Mouse (Mus musculus) midbrain, embryonic 12.5 days (tissue): ENCODE results near the gene Sec63. TPM values are rescaled to one million over a fixed set of nuclear protein-coding genes. Genes with fewer than 3 reads are reported as not detected.

Source experiments
- ATAC-seq: fragments of 200-750 bp; cut with Nextera tagmentation; 2 replicates; pipeline ENCODE4 v1.8.0; 2017; ENCODE audit warnings: low read depth, moderate TSS enrichment, moderate library complexity; ENCODE audit not compliant: low FRiP score
- H3K27ac ChIP-seq: fragments of 300-500 bp; sonication (generic); replicated peaks from 2 replicates; pipeline ENCODE4 v1.5.1; 2016; ENCODE audit warnings: mild to moderate bottlenecking
- H3K27me3 ChIP-seq: fragments of 300-500 bp; sonication (generic); 2 replicates; pipeline ENCODE4 v1.6.1; 2016; ENCODE audit warnings: mild to moderate bottlenecking
- H3K36me3 ChIP-seq: fragments of 300-500 bp; sonication (generic); 2 replicates; pipeline ENCODE4 v1.6.1; 2016
- H3K4me1 ChIP-seq: fragments of 300-500 bp; sonication (generic); 2 replicates; pipeline ENCODE4 v1.6.1; 2016
- H3K4me2 ChIP-seq: fragments of 300-500 bp; sonication (generic); replicated peaks from 2 replicates; pipeline ENCODE4 v1.6.1; 2016; ENCODE audit warnings: mild to moderate bottlenecking, moderate library complexity
- H3K4me3 ChIP-seq: fragments of 300-500 bp; sonication (generic); 2 replicates; pipeline ENCODE4 v1.5.1; 2016; ENCODE audit warnings: mild to moderate bottlenecking
- H3K9ac ChIP-seq: fragments of 300-500 bp; sonication (generic); replicated peaks from 2 replicates; pipeline ENCODE4 v1.6.1; 2016; ENCODE audit warnings: mild to moderate bottlenecking, moderate library complexity
- H3K9me3 ChIP-seq: fragments of 300-500 bp; sonication (generic); 2 replicates; pipeline ENCODE4 v1.6.1; 2016; ENCODE audit warnings: mild to moderate bottlenecking
- WGBS: fragments of 180-500 bp; shearing (Covaris S2); methylation state at CpG from one replicate; pipeline ENCODE4 v1.1.7; 2016; 5-methylcytosine and 5-hydroxymethylcytosine counted together
- polyA plus RNA-seq: library from polyadenylated mRNA; unstranded; fragments of >200 nt; fragmentation: Nextera tagmentation; extraction: Ambion mirVana; gene quantifications from 2 replicates; pipeline ENCODE4 v1.2.1, GENCODE M21; 2016

The Sec63 gene
- polyA plus RNA-seq, 1 experiment from 2014 or later = 33.2 TPM

DNA sequence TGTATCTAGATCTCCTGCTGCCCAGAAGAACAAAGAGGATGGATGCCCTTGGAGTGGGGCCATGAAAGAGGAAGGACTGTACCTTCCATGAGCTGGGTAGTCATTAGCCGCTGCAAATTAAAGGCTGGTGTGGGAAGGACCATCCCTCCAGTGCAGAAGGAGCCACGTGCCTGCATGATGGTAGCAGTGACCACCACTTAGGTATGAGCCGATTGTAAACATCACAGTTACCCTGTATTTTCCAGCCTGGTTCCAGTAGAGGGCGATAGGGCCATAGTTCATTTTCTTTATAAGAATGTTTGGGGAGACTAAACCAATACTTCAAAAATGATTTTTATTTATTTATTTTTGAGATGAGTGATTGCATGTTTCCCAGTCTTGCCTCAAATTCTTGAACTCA, 71.4 kb downstream of the Sec63 start:
- no peak overlapping the region for H3K4me2 ChIP-seq
- H3K27me3 ChIP-seq = peaks cover 3% of the 10 kb centered on the region; the same call in 1 of the 2 replicates
- H3K4me3 ChIP-seq = no peak overlapping the region
- H3K9me3 ChIP-seq = no peaks in the 10 kb centered on the region
- 48% methylated on average over 4 of the region's 4 CpGs for WGBS
- ATAC-seq = no peak
- peaks cover 47% of the 10 kb centered on the region for H3K4me1 ChIP-seq
- H3K9ac ChIP-seq = no peak overlapping the region
- peak overlapping the region; percentile 39; the same call in 1 of the 2 replicates for H3K27ac ChIP-seq
- peaks cover 46% of the 10 kb centered on the region for H3K36me3 ChIP-seq

DNA sequence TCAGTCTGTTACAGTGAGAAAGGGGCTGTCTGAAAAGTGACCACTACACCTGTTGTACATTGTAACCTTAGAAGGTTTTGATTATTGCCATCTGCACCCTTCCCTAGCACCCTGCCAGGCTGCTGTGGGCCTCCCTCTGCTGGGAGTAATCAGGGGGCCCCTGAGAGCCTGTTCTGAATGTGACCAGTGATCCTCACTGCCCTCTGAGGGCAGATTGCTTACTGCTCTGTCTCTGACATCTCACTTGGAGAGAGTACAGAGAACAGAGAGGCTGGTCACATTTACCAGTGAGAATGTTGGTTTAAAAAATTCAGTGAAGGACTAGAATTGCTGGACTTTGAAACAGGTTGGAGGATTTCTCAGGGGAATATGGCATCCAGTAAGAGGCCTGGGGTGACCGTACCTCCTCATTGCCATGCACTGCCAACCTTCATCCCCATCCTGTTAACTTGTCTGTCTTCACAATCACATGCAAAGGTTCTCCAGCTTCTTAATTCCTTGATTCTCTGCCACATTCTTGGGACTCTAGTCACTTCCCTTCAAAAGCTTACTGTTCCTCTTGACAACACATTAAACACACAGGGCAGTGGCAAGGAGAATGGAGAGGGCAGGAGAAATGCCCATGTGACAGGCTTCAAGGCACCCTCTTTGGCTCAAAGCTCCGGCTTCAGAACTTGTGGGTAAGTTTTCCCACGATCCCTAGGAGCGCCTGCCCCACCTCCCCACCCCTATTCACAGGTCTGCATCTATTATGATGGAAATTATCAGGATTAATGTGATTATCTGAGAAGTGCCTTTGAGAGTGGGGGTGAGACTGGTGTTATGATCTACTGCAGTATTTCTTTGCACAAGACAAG, 72.8 kb downstream of the Sec63 start:
- H3K4me2 ChIP-seq = peak overlapping the region; percentile 12; the same call in 1 of the 2 replicates
- no peak overlapping the region for H3K4me3 ChIP-seq
- no peaks in the 10 kb centered on the region for H3K27me3 ChIP-seq
- H3K4me1 ChIP-seq = peaks cover 47% of the 10 kb centered on the region
- 0 out of 2 replicates have a peak, but pooled peaks cover 4% of the 10 kb centered on the region for H3K9me3 ChIP-seq
- H3K36me3 ChIP-seq = peaks cover 49% of the 10 kb centered on the region
- H3K9ac ChIP-seq = no peak overlapping the region
- WGBS = 20% methylated on average over 4 of the region's 4 CpGs
- ATAC-seq = peak; percentile 90
- H3K27ac ChIP-seq = peak overlapping the region; percentile 69

- Histone ChIP-seq H3K27me3 (no peaks in the 10 kb centered on the region), H3K4me2 (no peak overlapping the region), H3K9me3 (0 out of 2 replicates have a peak, but pooled peaks cover 4% of the 10 kb centered on the region), H3K4me3 (no peak overlapping the region), H3K27ac (no peak overlapping the region), H3K9ac (no peak overlapping the region), H3K4me1 (peaks cover 31% of the 10 kb centered on the region), H3K36me3 (peaks cover 37% of the 10 kb centered on the region)
- 95% methylated on average over 4 of the region's 4 CpGs for WGBS
- ATAC-seq = no peak
Measured at GRCm38 (mm10) chr10:42838106-42838505, 76.8 kb downstream of the Sec63 start.

DNA sequence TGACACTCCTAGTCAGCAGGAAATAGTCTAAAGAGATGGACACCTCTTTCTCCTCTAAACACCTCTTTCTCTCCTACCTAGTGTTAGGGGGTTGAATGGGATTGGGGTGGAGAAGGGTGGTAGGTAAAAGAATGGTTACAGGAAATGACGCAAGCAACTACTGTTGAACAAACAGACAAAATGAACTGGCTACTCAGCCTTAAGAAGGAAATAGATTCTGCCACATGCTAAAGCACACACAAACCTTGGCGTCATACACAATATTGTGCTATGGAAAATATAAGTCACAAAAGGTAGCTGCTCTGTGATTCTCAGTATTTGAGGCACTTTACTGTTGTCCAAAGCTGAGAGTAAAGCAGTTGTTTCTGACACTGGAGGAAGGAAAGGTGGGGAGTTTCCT, 77.4 kb downstream of the Sec63 start:
- Histone ChIP-seq H3K27ac (no peak overlapping the region), H3K36me3 (peaks cover 35% of the 10 kb centered on the region), H3K9me3 (0 out of 2 replicates have a peak, but pooled peaks cover 4% of the 10 kb centered on the region), H3K27me3 (no peaks in the 10 kb centered on the region), H3K9ac (no peak overlapping the region), H3K4me3 (no peak overlapping the region), H3K4me2 (no peak overlapping the region), H3K4me1 (peaks cover 24% of the 10 kb centered on the region)
- ATAC-seq = no peak
- 98% methylated on average over 2 of the region's 2 CpGs for WGBS

DNA sequence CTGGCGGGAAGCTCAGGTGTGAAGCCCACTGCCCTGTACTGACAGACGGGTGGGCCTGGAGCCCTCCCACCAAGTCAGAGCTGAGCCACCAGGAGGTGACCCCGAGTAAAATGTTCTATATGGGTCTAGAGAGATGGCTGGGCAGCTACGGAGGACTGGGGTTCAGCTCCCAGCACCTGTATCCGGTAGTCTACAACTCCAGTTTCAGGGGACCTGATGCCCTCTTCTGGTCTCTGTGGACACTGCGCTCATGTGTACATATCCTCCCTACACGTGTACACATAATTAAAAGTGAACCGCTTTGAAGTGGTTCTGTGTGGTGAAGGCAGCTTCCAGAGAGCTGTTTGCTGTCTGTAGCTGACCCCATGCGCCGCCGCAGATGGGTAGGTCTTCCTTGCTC, 78.7 kb downstream of the Sec63 start:
- no peak overlapping the region for H3K4me2 ChIP-seq
- 0 out of 2 replicates have a peak, but pooled peaks cover 4% of the 10 kb centered on the region for H3K9me3 ChIP-seq
- ATAC-seq = no peak
- no peak overlapping the region for H3K27ac ChIP-seq
- no peak overlapping the region for H3K9ac ChIP-seq
- H3K36me3 ChIP-seq = peaks cover 35% of the 10 kb centered on the region
- 95% methylated on average over 11 of the region's 11 CpGs for WGBS
- H3K4me1 ChIP-seq = peaks cover 11% of the 10 kb centered on the region
- no peak overlapping the region for H3K4me3 ChIP-seq
- H3K27me3 ChIP-seq = no peaks in the 10 kb centered on the region

GRCm38 (mm10) chr10:42841531-42842195, 80.4 kb downstream of the Sec63 start:
- Histone ChIP-seq H3K36me3 (peaks cover 28% of the 10 kb centered on the region), H3K9ac (no peak overlapping the region), H3K27ac (no peak overlapping the region), H3K4me3 (no peak overlapping the region), H3K4me2 (no peak overlapping the region), H3K4me1 (no peaks in the 10 kb centered on the region; the same call in 1 of the 2 replicates), H3K9me3 (0 out of 2 replicates have a peak, but pooled peaks cover 4% of the 10 kb centered on the region), H3K27me3 (no peaks in the 10 kb centered on the region)
- WGBS = 65% methylated on average over 16 of the region's 16 CpGs
- no peak; the same call in 1 of the 2 replicates for ATAC-seq

DNA sequence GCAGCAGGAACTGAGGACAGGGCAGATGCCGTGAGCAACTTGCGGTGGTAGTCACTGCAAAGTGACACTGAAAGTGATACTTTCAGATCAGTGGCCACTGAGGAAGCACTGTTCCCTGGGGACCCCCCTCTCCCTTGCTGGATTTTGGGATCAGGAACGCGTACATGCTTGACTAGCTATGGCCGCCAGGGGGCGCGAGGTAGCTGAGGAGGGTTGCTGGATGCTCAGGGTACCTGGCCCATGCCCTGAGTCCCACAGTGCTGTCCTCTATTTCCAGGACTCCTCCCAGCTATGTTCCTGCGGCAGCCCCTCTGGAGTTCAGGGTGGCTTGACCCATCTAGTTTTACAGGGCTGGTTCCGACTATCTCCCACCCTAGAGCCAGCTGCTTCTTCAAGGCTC, 81.1 kb downstream of the Sec63 start:
- peak; percentile 54; the same call in 1 of the 2 replicates for ATAC-seq
- Histone ChIP-seq H3K4me3 (no peak overlapping the region), H3K36me3 (peaks cover 21% of the 10 kb centered on the region), H3K4me2 (no peak overlapping the region), H3K9me3 (0 out of 2 replicates have a peak, but pooled peaks cover 4% of the 10 kb centered on the region), H3K9ac (no peak overlapping the region), H3K4me1 (no peaks in the 10 kb centered on the region), H3K27me3 (no peaks in the 10 kb centered on the region), H3K27ac (no peak overlapping the region)
- 19% methylated on average over 9 of the region's 9 CpGs for WGBS

GRCm38 (mm10) chr10:42843416-42843815, 82.1 kb downstream of the Sec63 start:
- H3K4me1 ChIP-seq = no peaks in the 10 kb centered on the region
- no peak overlapping the region for H3K9ac ChIP-seq
- ATAC-seq = no peak
- peaks cover 16% of the 10 kb centered on the region for H3K36me3 ChIP-seq
- H3K27ac ChIP-seq = no peak overlapping the region
- no peak overlapping the region for H3K4me3 ChIP-seq
- WGBS = 89% methylated on average over 1 of the region's 1 CpGs
- H3K9me3 ChIP-seq = no peaks in the 10 kb centered on the region
- no peak overlapping the region for H3K4me2 ChIP-seq
- no peaks in the 10 kb centered on the region for H3K27me3 ChIP-seq

DNA sequence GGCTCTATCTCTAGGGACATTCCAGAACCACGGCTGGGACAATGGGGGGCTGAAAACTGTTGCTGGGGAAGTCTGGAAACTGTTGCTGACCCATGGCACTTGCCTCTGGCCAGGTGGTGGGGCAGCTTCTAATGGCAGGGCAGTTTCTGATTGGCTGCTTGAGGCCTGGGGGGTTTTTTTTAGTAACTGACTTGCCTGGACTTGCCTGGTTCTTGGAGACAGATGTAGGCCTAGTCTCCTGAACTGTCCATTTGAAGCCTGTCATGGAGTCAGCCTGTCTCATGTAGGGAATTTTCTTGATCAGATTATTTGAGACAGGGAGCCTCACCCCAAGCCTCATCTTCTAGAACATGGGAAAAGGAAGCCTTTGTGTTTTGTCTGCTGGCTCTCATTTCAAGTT, 84.2 kb downstream of the Sec63 start:
- H3K36me3 ChIP-seq = 0 out of 2 replicates have a peak, but pooled peaks cover under 1% of the 10 kb centered on the region
- no peak overlapping the region for H3K9ac ChIP-seq
- H3K4me1 ChIP-seq = no peaks in the 10 kb centered on the region
- no peak overlapping the region for H3K4me3 ChIP-seq
- 56% methylated on average over 1 of the region's 1 CpGs for WGBS
- no peaks in the 10 kb centered on the region for H3K9me3 ChIP-seq
- H3K27ac ChIP-seq = no peak overlapping the region
- H3K4me2 ChIP-seq = no peak overlapping the region
- H3K27me3 ChIP-seq = no peaks in the 10 kb centered on the region
- ATAC-seq = no peak

DNA sequence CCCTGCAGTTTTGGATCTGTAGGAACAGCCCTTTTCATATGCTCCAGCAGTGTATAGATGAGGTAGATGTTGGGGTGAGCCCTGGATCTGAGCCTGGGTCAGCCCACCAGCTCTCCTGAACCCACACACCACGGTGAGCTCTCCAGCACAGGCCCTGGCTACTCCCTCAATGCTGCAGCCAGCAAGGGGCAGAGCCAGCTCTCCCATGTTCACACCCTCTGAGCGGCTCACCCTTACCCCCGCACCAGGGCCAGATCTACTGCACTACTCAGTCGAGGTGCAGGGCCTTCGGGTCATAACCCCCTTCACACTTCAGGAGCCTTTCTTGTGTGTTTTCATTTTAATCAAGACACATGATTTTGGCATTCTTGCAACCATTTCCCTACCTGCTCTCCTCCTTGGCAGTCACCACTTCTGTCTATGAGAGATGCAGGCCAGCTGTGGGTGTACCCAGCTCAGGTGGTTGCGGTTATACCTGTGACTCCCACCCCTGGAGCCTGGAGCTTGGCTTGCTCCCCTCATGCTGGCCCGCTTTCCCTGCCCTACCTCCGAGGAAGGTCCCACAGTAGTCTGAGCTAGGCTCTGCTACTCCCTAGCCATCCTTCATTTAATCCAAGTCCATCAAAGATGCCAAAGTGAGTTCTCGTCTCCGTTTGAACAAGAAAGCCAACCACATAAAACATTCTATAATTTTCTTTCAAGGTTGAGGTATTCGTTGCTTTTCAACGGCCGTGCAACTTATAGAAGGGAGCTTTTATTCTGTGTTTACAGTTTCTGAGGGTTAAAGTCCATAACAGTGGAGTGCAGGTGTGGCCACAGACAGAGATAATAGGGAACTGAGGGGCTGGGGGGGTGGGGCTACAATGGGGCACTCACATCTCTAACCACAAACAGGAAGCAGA, 87.1 kb downstream of the Sec63 start:
- WGBS = 93% methylated on average over 13 of the region's 13 CpGs
- no peaks in the 10 kb centered on the region for H3K27me3 ChIP-seq

GRCm38 (mm10) chr10:42849081-42849400, 87.7 kb downstream of the Sec63 start:
- H3K27ac ChIP-seq = no peak overlapping the region
- no peak overlapping the region for H3K4me3 ChIP-seq
- H3K9ac ChIP-seq = no peak overlapping the region
- no peaks in the 10 kb centered on the region for H3K27me3 ChIP-seq
- no peaks in the 10 kb centered on the region for H3K9me3 ChIP-seq
- no peak for ATAC-seq
- H3K36me3 ChIP-seq = no peaks in the 10 kb centered on the region
- 89% methylated on average over 7 of the region's 7 CpGs for WGBS
- no peaks in the 10 kb centered on the region for H3K4me1 ChIP-seq
- no peak overlapping the region for H3K4me2 ChIP-seq

More for the DNA sequence above, 87.1 kb downstream of the Sec63 start:
- Histone ChIP-seq H3K4me2 (no peak overlapping the region), H3K4me3 (no peak overlapping the region), H3K27ac (no peak overlapping the region), H3K9me3 (no peaks in the 10 kb centered on the region), H3K36me3 (no peaks in the 10 kb centered on the region), H3K4me1 (no peaks in the 10 kb centered on the region), H3K9ac (no peak overlapping the region)
- ATAC-seq = no peak
